Mouse (Mus musculus) spleen, adult 2 months (tissue): ENCODE results near the gene P4hb. TPM values are rescaled to one million over a fixed set of nuclear protein-coding genes. Genes with fewer than 3 reads are reported as not detected.

ENCODE experiments used
- DNase-seq, 2 experiments: peaks; one replicate each; pipeline versions ENCODE4 v3.0.0 to v3.0.0-alpha.2; 2012 to 2021; ENCODE audit warnings: low spot score in 2 of 2, low read depth in 1 of 2
- H3K27ac ChIP-seq: fragments of 200-500 bp; 2 replicates; pipeline ENCODE4 v1.5.1; 2012; ENCODE audit warnings: low read length, inconsistent platforms; ENCODE audit not compliant: insufficient read depth
- H3K27me3 ChIP-seq: fragments of 200-500 bp; 2 replicates; pipeline ENCODE4 v1.6.1; 2012; ENCODE audit warnings: mild to moderate bottlenecking, moderate library complexity, low read length, inconsistent platforms; ENCODE audit not compliant: control insufficient read depth, insufficient read depth
- H3K36me3 ChIP-seq: fragments of 200-500 bp; 2 replicates; pipeline ENCODE4 v1.6.1; 2012; ENCODE audit warnings: mild to moderate bottlenecking, low read length, inconsistent platforms; ENCODE audit not compliant: control insufficient read depth, insufficient read depth
- H3K4me1 ChIP-seq: fragments of 200-500 bp; 2 replicates; pipeline ENCODE4 v1.6.1; 2011; ENCODE audit warnings: inconsistent platforms; ENCODE audit not compliant: control insufficient read depth, insufficient read depth, insufficient read length
- H3K4me3 ChIP-seq: fragments of 200-500 bp; 2 replicates; pipeline ENCODE4 v1.5.1; 2011; ENCODE audit warnings: mild to moderate bottlenecking, inconsistent platforms; ENCODE audit not compliant: insufficient read depth, insufficient read length; ENCODE audit errors: extremely low read depth
- CTCF ChIP-seq: fragments of 200-500 bp; IDR thresholded peaks from 2 replicates; pipeline ENCODE4 v1.5.1; 2011; ENCODE audit warnings: mild to moderate bottlenecking, inconsistent platforms; ENCODE audit not compliant: insufficient read depth, insufficient read length, insufficient replicate concordance; ENCODE audit errors: extremely low read depth
- POLR2A ChIP-seq: fragments of 200-500 bp; IDR thresholded peaks from 2 replicates; pipeline ENCODE4 v1.6.1; 2011; ENCODE audit warnings: low read depth, low read length, inconsistent platforms
- WGBS: fragments of 180-500 bp; shearing (Covaris S2); methylation state at CpG from one replicate; pipeline ENCODE4 v1.1.7; 2018; 5-methylcytosine and 5-hydroxymethylcytosine counted together
- polyA plus RNA-seq: library from polyadenylated mRNA; depleted of rRNA; stranded (reverse); fragments of >200 nt; gene quantifications from 2 replicates; pipeline ENCODE4 v1.2.3, GENCODE M21; 2012

The P4hb gene
- polyA plus RNA-seq, 1 experiment = 79.2 TPM

DNA sequence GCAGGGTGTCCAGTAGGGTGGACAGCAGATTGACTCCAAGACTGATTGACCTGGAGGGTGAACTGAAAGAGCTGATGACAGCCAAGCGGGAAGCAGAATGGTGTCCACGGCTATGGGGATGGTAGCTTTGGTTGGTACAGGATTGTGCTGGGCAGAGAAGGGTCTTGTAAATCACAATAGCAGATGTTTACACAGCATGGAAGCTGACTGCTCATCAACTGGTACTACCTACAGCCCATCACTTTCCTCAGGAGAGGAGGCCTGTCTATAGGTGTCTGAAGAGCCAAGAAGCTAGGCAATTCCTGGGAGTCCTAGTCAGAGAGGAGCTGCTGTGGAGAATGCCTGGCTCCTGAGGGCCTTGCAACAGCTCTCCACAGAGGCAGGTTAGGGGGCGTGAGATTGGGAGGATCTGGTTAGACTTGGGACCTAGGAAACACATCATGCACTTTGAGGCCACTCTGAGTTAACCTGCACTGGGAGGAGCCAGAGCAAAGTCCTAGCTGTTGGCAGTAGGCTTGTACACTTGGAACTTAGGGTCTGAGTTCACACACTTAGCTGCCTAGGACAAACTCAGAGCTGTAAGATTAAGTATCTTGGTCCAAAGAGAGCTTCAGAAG, 3.4 kb upstream of the P4hb start:
- H3K27ac ChIP-seq = no peak overlapping the region
- DNase-seq = no peak
- 90% methylated on average over 3 of the region's 3 CpGs for WGBS
- H3K27me3 ChIP-seq = no peaks in the 10 kb centered on the region
- peaks cover 18% of the 10 kb centered on the region; the same call in 1 of the 2 replicates for H3K4me1 ChIP-seq
- peaks cover 20% of the 10 kb centered on the region for H3K36me3 ChIP-seq
- no peak overlapping the region for H3K4me3 ChIP-seq
- TF ChIP-seq POLR2A = no peak
- TF ChIP-seq CTCF = no peak

- H3K4me3 ChIP-seq = no peak overlapping the region
- H3K36me3 ChIP-seq = peaks cover 24% of the 10 kb centered on the region
Observed at GRCm38 (mm10) chr11:120575940-120576339, 2.9 kb upstream of the P4hb start.

DNA sequence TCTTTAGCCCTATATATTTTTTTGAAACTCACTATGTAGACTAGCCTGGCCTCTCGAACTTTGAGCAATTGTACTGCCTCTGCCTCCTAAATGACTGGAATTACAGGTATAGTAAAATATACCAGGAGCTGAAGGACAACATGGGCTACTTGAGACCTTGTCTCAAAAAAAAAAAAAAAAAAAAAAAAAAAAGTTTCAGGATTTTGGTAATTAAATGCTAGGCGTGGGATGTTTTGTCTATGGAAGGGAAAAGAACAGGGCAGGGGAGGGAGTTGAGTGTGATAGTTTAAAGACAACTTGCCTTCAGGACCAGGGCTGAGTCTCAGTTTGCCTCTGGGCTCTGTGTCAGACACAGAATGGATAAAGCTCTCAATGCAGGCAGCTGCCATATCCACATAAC, 2.0 kb upstream of the P4hb start:
- Histone ChIP-seq H3K27ac (no peak overlapping the region), H3K27me3 (no peaks in the 10 kb centered on the region), H3K4me1 (peaks cover 19% of the 10 kb centered on the region; the same call in 1 of the 2 replicates), H3K4me3 (no peak overlapping the region), H3K36me3 (peaks cover 26% of the 10 kb centered on the region)
- WGBS = 90% methylated on average over 2 of the region's 2 CpGs
- no peak for DNase-seq
- TF ChIP-seq POLR2A = no peak
- no peak for TF ChIP-seq CTCF

More at GRCm38 (mm10) chr11:120575940-120576339, 2.9 kb upstream of the P4hb start:
- no peak overlapping the region for H3K27ac ChIP-seq
- H3K27me3 ChIP-seq = no peaks in the 10 kb centered on the region
- H3K4me1 ChIP-seq = peaks cover 21% of the 10 kb centered on the region; the same call in 1 of the 2 replicates
- DNase-seq = no peak
- TF ChIP-seq POLR2A (no peak), CTCF (no peak)

DNA sequence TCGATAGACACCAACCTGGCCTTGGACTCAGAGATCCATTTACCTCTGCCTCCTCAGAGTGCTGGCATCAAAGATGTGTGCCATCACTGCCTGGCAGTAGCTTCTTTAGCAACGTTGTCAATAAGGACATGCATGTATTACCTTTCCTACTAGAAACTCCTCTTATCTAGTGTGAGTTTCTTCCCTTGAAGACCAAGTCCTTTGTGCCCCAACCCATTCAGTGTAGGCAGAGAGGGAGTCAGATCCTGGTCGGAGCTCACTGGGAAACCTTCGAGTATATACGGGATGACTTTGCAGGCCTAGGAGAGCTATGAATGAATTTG, 1.2 kb upstream of the P4hb start:
- Histone ChIP-seq H3K4me3 (no peak overlapping the region), H3K36me3 (peaks cover 23% of the 10 kb centered on the region), H3K27me3 (no peaks in the 10 kb centered on the region), H3K27ac (no peak overlapping the region), H3K4me1 (peaks cover 12% of the 10 kb centered on the region; the same call in 1 of the 2 replicates)
- no peak for TF ChIP-seq POLR2A
- TF ChIP-seq CTCF = no peak
- 49% methylated on average over 5 of the region's 5 CpGs for WGBS
- no peak for DNase-seq

DNA sequence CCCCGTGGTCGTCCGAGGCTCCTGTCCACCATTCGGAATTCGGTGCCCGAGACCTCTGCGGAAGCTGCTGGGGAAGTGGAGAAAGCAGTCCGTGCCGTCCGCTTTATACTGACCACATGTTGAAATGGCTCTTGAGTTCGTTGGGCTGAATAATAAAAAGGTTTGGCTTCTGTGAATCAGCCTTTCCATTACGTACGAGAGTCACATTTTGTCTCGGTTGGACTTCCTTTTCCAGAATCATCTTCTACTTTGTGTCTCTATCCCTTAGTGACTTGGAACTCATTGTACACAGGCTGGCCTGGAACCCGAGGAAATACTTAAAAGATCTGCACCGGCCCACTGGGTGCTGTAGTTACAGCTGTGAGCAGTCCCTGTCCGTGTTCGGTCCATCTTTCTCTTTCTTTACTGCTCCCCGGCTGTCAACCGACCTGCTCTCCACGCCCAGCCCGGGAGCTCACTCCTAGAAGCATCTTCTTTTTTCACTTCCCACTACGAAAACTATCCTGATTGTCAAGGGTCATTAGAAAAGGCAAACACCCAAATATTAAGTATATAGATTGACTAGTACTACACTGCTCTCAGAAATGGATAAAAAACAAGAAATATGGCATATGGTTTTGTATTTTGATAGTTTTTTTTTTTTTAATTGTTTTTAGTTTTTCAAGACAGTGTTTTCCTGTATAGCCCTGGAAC, 678 bp upstream of the P4hb start:
- Histone ChIP-seq H3K4me3 (peak overlapping the region; percentile 74), H3K36me3 (peaks cover 19% of the 10 kb centered on the region), H3K27ac (peak overlapping the region; percentile 99), H3K4me1 (peaks cover 9% of the 10 kb centered on the region; the same call in 1 of the 2 replicates), H3K27me3 (no peaks in the 10 kb centered on the region)
- peak in 1 of 2 experiments; percentile 77 for DNase-seq
- no peak for TF ChIP-seq CTCF
- under 1% methylated on average over 23 of the region's 23 CpGs for WGBS

- Histone ChIP-seq H3K4me3 (peak overlapping the region; percentile 75), H3K27ac (peak overlapping the region; percentile 70), H3K27me3 (no peaks in the 10 kb centered on the region), H3K4me1 (peaks cover 9% of the 10 kb centered on the region; the same call in 1 of the 2 replicates), H3K36me3 (peaks cover 21% of the 10 kb centered on the region)
- DNase-seq = no peak
- TF ChIP-seq POLR2A (no peak), CTCF (no peak)
- under 1% methylated on average over 24 of the region's 24 CpGs for WGBS
Observed at GRCm38 (mm10) chr11:120572417-120572751, 669 bp downstream of the P4hb start.
